Mouse (Mus musculus) kidney, adult 18-20 months (tissue): Measurements from ENCODE around the gene Smtnl2.
"Not testable (repeated sequence)": the region's sequence is repeated elsewhere in the genome, so short reads cannot be mapped to it uniquely, and the experiment has no call there.

Source experiments
- DNase-seq: peaks from one replicate; pipeline ENCODE4 v3.0.0; 2021

Gene Smtnl2

GRCm38 (mm10) chr11:72411093-72411921 lies at the start of gene Smtnl2:
Smtnl2 (minus strand) TSS chr11:72411713.
- peak; percentile 92 for DNase-seq

GRCm38 (mm10) chr11:72458502-72458901 lies 47.0 kb upstream of the Smtnl2 start:
- no peak for DNase-seq

- DNase-seq, result peak; percentile 50
Measured at GRCm38 (mm10) chr11:72457995-72458496, 46.5 kb upstream of the Smtnl2 start.

DNA sequence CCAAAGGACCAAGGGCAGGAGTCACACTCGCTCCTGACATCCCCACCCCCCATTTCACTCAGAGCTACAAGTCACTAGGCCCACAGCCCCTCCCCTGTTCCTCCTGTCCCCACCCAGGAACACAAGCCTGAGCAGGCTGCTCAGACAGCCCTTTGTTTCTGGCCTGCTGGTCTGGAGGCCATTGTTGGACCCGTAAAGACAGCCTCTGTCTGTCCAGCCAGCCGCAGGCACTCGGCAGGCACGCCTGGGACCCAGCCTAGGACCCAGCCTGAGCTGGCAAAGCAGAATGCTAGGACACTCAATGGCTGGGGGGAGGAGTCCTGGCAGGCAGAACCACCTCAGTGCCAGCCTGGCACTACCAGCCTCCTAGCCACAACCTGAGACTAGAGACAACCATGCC lies 44.2 kb upstream of the Smtnl2 start:
- no peak for DNase-seq

DNA sequence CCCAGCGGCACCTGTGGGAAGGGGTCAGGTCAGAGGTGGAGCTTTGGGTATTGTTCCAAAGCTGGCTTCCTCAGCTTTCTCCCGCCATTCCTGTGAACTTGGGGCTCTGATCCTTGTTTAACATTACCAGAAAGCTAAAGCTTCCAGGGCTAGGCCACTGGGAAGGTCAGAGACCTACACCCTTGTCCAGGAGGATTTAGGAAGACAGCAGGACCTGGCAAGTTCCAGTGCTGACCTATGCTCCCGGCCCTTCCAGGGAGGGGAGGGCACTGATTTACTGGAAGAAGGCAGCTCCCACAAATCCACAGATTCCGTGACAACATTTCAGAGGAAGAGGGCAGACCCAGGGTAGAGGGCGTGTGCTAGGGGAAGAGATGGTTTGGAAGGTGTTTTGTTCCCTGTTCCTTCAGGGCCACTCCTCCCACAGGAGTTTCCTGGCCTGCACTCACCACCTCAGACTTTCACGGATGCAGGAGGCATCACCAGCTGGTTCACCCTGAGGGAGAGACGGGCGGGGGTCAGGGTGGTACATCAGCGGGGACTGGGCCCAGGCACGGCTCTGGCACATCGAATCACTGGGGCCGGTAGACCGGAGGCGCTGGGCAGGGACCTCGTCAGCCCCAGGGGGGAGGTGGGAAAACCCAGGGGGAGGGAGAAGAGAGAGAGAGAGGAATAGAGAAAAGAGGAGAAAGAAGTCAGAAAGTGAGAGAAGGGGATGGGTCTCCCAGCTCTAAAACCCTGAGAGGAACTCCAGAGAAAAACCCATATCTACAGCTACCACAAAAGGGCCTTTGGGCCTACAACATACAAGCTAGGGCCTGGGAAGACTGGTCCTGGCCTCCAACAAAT lies 41.8 kb upstream of the Smtnl2 start:
- no peak for DNase-seq

GRCm38 (mm10) chr11:72452140-72452665 lies 40.7 kb upstream of the Smtnl2 start:
- DNase-seq, result no peak

DNA sequence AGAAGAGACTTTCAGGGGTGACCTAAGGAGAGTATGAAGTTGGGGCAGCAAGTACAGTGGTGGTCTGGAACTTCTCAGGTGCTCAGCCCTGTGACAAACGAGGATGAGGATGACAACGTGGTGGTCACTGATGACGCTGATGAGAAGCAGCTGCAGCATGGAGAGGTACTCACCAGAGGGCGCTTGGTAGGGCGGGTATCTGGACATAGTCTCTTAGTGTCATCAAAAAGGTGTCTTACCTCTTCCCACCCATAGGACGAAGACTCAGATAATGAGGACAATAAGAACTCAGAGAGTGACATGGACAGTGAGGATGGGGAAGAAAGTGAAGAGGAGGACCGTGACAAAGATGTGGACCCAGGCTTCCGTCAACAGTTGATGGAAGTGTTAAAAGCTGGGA lies 36.0 kb upstream of the Smtnl2 start:
- DNase-seq, result no peak

GRCm38 (mm10) chr11:72446311-72447105 lies 35.0 kb upstream of the Smtnl2 start:
- peak; percentile 66 for DNase-seq

GRCm38 (mm10) chr11:72440965-72441664 lies 29.6 kb upstream of the Smtnl2 start, which contains the start of gene Mybbp1a:
Mybbp1a (plus strand) TSS chr11:72441355.
- peak; percentile 99 for DNase-seq

GRCm38 (mm10) chr11:72440597-72440964 lies 29.1 kb upstream of the Smtnl2 start:
- DNase-seq, result not testable (repeated sequence)

GRCm38 (mm10) chr11:72438411-72438810 lies 26.9 kb upstream of the Smtnl2 start:
- no peak for DNase-seq

- peak; percentile 60 for DNase-seq
Measured at GRCm38 (mm10) chr11:72436756-72437650, 25.5 kb upstream of the Smtnl2 start.

GRCm38 (mm10) chr11:72436271-72436670 lies 24.8 kb upstream of the Smtnl2 start:
- peak; percentile 64 for DNase-seq

DNA sequence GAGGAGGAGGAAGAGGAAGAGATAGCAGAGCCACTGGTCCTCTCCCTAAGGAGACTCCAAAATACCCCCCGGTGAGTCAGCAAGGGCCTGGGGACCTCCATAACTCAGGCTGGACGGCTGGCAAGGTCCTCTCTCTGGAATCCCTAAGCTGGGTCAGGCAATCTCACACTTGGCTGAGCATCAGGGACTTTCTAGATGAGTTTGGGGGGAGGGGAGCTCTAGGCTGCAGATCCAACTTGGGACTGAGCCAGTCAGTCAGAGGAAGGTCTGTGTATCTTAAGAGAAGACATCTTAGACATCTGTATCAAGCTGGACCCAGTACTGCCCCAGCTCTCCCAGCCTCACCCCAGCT lies 24.2 kb upstream of the Smtnl2 start:
- peak; percentile 72 for DNase-seq

GRCm38 (mm10) chr11:72434963-72435693 lies 23.6 kb upstream of the Smtnl2 start, which contains the start of gene Ggt6:
Ggt6 (plus strand) TSS chr11:72435526.
- DNase-seq, result peak; percentile 80

DNA sequence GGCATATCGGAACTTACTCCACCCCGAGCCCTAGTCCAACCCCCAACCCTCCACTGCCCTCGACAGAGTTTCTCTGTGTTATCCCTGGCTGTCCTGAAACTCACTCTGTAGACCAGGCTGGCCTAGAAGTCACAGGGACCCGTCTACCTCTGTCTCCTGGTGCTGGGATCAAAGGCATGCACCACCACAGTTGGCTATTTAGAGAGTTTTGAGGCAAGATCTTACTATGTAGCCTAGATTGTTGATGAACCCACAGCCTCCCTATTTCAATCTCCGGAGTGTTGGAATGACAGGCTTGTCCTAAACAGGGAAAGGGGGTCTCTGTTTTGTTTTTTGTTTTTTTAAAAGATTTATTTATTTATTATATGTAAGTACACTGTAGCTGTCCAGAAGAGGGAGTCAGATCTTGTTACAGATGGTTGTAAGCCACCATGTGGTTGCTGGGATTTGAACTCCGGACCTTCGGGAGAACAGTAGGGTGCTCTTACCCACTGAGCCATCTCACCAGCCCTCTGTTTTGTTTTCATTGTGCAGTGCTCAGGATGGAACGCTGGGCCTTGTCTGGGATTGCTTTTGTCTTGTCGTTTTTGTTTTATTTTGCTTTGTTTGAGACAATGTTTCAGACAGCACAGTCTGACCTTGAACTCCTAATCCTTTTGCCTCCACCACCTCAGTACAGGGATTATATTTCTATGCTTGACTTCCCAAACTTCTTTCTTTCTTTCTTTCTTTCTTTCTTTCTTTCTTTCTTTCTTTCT lies 19.0 kb upstream of the Smtnl2 start:
- DNase-seq, result not testable (repeated sequence)

GRCm38 (mm10) chr11:72429288-72429690 lies 17.8 kb upstream of the Smtnl2 start:
- DNase-seq, result peak; percentile 83

DNA sequence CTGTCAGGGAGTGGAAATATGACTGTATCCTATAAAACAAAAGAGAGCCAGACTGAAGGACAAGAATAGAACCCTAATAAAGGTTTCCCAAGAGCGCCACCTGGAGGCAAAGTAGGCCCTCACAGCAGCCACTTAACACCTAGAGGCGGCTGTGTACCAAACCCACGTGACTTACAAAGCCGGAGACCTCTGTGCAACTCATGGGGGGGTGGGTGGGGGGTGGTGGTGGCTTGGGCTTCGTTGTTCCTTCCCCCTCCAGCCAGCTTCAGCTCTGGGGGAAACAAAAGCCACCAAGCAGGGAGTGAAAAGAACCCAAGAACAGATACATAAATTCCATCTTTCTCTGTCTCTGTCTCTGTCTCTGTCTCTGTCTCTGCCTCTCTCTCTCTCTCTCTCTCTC lies 17.2 kb upstream of the Smtnl2 start:
- peak; percentile 89 for DNase-seq

DNA sequence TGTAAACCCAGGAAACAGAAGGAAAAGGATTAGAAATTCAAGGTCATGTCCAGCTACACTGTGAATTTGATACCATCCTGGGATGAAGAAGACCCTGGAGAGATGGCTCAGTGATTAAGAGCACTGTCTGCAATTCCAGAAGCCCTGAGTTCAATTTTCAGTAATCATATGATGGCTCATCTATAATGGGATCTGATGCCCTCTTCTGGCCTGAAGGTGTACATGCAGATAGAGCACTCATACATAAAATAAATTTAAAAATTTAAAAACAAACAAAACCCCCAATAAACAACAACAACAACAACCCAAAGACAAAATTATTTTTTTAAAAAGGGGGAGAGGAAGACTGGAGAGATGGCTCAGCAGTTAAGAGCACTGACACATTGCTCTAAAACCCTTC lies 15.4 kb upstream of the Smtnl2 start:
- no peak for DNase-seq
